Mouse (Mus musculus) liver, postnatal 0 days (tissue): ENCODE measurements at regions not wholly inside any gene's neighbourhood (a gene's known extent, or its start where the extent isn't known, plus 50 kb on each side); places are given as distances from the start of the nearest gene placed in this dataset.
"Not testable (repeated sequence)": the region's sequence is repeated elsewhere in the genome, so short reads cannot be mapped to it uniquely, and the experiment has no call there.

Experiments used
- ATAC-seq: fragments of 200-750 bp; cut with Nextera tagmentation; 2 replicates; pipeline ENCODE4 v1.8.0; 2017; ENCODE audit warnings: mild to moderate bottlenecking, moderate library complexity
- DNase-seq: peaks from one replicate; pipeline ENCODE4 v3.0.0-alpha.2; 2016
- H3K27ac ChIP-seq: fragments of 300-500 bp; sonication (generic); 2 replicates; pipeline ENCODE4 v1.5.1; 2014; ENCODE audit warnings: antibody characterized with exemption, moderate library complexity, mild to moderate bottlenecking, low read depth
- H3K27me3 ChIP-seq: fragments of 300-500 bp; sonication (generic); 2 replicates; pipeline ENCODE4 v1.6.1; 2014; ENCODE audit warnings: low read length, control low read depth, mixed read lengths; ENCODE audit not compliant: insufficient read depth
- H3K36me3 ChIP-seq: fragments of 300-500 bp; sonication (generic); replicated peaks from 2 replicates; pipeline ENCODE4 v1.6.1; 2014; ENCODE audit warnings: mild to moderate bottlenecking, control low read depth, low read length, moderate library complexity, mixed read lengths; ENCODE audit not compliant: insufficient read depth
- H3K4me1 ChIP-seq: fragments of 300-500 bp; sonication (generic); 2 replicates; pipeline ENCODE4 v1.6.1; 2014; ENCODE audit warnings: antibody characterized with exemption, mild to moderate bottlenecking, control low read depth; ENCODE audit not compliant: insufficient read depth
- H3K4me2 ChIP-seq: fragments of 300-500 bp; sonication (generic); 2 replicates; pipeline ENCODE4 v1.6.1; 2014; ENCODE audit warnings: low read depth, mild to moderate bottlenecking, low read length, moderate library complexity, mixed read lengths
- H3K4me3 ChIP-seq: fragments of 300-500 bp; sonication (generic); 2 replicates; pipeline ENCODE4 v1.5.1; 2014; ENCODE audit warnings: low read depth, low read length
- H3K9ac ChIP-seq: fragments of 300-500 bp; sonication (generic); replicated peaks from 2 replicates; pipeline ENCODE4 v1.6.1; 2014; ENCODE audit warnings: mild to moderate bottlenecking, moderate library complexity
- H3K9me3 ChIP-seq: fragments of 300-500 bp; sonication (generic); 2 replicates; pipeline ENCODE4 v1.6.1; 2016; ENCODE audit warnings: mild to moderate bottlenecking, control low read depth, low read length, mixed read lengths
- CTCF ChIP-seq: sonication (generic); IDR thresholded peaks from 2 replicates; pipeline ENCODE4 v1.5.1; 2016; ENCODE audit warnings: antibody characterized with exemption, low read depth
- EP300 ChIP-seq: IDR thresholded peaks from 2 replicates; pipeline ENCODE4 v1.6.1; 2016; ENCODE audit warnings: antibody characterized with exemption, low read depth, mild to moderate bottlenecking
- WGBS: fragments of 180-500 bp; shearing (Covaris S2); extraction: QIAGEN DNeasy Blood & Tissue Kit; methylation state at CpG from one replicate; pipeline ENCODE4 v1.1.7; 2014; ENCODE audit not compliant: insufficient replicate concordance; 5-methylcytosine and 5-hydroxymethylcytosine counted together

GRCm38 (mm10) chr11:41261254-41261653 is 506.1 kb upstream of the Ccng1 start:
- TF ChIP-seq CTCF (no peak), EP300 (no peak)
- DNase-seq, result no peak
- H3K36me3 ChIP-seq, result no peaks in the 10 kb centered on the region
- H3K27ac ChIP-seq, result no peak overlapping the region
- no peaks in the 10 kb centered on the region for H3K27me3 ChIP-seq
- WGBS, result 67% methylated on average over 4 of the region's 4 CpGs
- H3K4me3 ChIP-seq, result no peak overlapping the region
- H3K9ac ChIP-seq, result no peak overlapping the region
- no peak for ATAC-seq
- no peak overlapping the region for H3K4me2 ChIP-seq
- no peaks in the 10 kb centered on the region for H3K4me1 ChIP-seq
- H3K9me3 ChIP-seq, result no peaks in the 10 kb centered on the region; the same call in 1 of the 2 replicates

- Histone ChIP-seq H3K9ac (no peak overlapping the region), H3K4me3 (no peak overlapping the region), H3K36me3 (no peaks in the 10 kb centered on the region), H3K4me2 (no peak overlapping the region), H3K27me3 (no peaks in the 10 kb centered on the region), H3K4me1 (no peaks in the 10 kb centered on the region), H3K9me3 (no peaks in the 10 kb centered on the region), H3K27ac (no peak overlapping the region)
- DNase-seq, result no peak
- TF ChIP-seq EP300 (no peak), CTCF (no peak)
- WGBS, result 83% methylated on average over 18 of the region's 18 CpGs
- no peak for ATAC-seq
Observed at GRCm38 (mm10) chr11:41259915-41260619, 505.0 kb upstream of the Ccng1 start.

GRCm38 (mm10) chr11:41214501-41214900 is 459.4 kb upstream of the Ccng1 start:
- 45% methylated on average over 3 of the region's 3 CpGs for WGBS
- DNase-seq, H3K27ac ChIP-seq, H3K36me3 ChIP-seq, H3K9me3 ChIP-seq, H3K27me3 ChIP-seq, ATAC-seq, H3K9ac ChIP-seq, H3K4me1 ChIP-seq, H3K4me3 ChIP-seq, H3K4me2 ChIP-seq: not testable (repeated sequence)

- ATAC-seq (no peak), DNase-seq (no peak)
- 73% methylated on average over 1 of the region's 1 CpGs for WGBS
- no peak for TF ChIP-seq EP300
- 0 out of 2 replicates have a peak, but pooled peaks have one; percentile 4 for TF ChIP-seq CTCF
- H3K27ac ChIP-seq, result no peak overlapping the region
- no peak overlapping the region for H3K4me2 ChIP-seq
- H3K4me1 ChIP-seq, result no peaks in the 10 kb centered on the region
- no peaks in the 10 kb centered on the region for H3K9me3 ChIP-seq
- H3K27me3 ChIP-seq, result no peaks in the 10 kb centered on the region
- H3K9ac ChIP-seq, result no peak overlapping the region
- no peak overlapping the region for H3K4me3 ChIP-seq
- H3K36me3 ChIP-seq, result no peaks in the 10 kb centered on the region
Observed at GRCm38 (mm10) chr11:41202228-41202627, 447.1 kb upstream of the Ccng1 start.

- no peaks in the 10 kb centered on the region for H3K27me3 ChIP-seq
- WGBS, result 79% methylated on average over 3 of the region's 3 CpGs
- H3K4me2 ChIP-seq, result no peak overlapping the region
- no peak for TF ChIP-seq CTCF
- TF ChIP-seq EP300, result no peak
- no peak overlapping the region for H3K9ac ChIP-seq
- no peaks in the 10 kb centered on the region for H3K9me3 ChIP-seq
- ATAC-seq (no peak), DNase-seq (no peak)
- no peak overlapping the region for H3K4me3 ChIP-seq
- no peaks in the 10 kb centered on the region for H3K36me3 ChIP-seq
- H3K27ac ChIP-seq, result no peak overlapping the region
- no peaks in the 10 kb centered on the region for H3K4me1 ChIP-seq
Observed at GRCm38 (mm10) chr11:41193981-41194380, 438.9 kb upstream of the Ccng1 start.

- DNase-seq (no peak), ATAC-seq (no peak)
- 74% methylated on average over 2 of the region's 2 CpGs for whole genome bisulfite sequencing
- H3K27me3 ChIP-seq, result no peaks in the 10 kb centered on the region
- no peaks in the 10 kb centered on the region for H3K9me3 ChIP-seq
- H3K4me2 ChIP-seq, result no peak overlapping the region
- no peak overlapping the region for H3K9ac ChIP-seq
- TF ChIP-seq EP300 (no peak), CTCF (no peak)
- no peak overlapping the region for H3K27ac ChIP-seq
- no peaks in the 10 kb centered on the region for H3K4me1 ChIP-seq
- H3K36me3 ChIP-seq, result no peaks in the 10 kb centered on the region
- no peak overlapping the region for H3K4me3 ChIP-seq
Observed at GRCm38 (mm10) chr11:41160492-41161175, 405.5 kb upstream of the Ccng1 start.
